ENCODE assay signal across 8 mouse cellular contexts in genomic region chr4:148444250-148444967, GRCm38 (mm10). TPM values are rescaled to one million over a fixed set of nuclear protein-coding genes. Genes with fewer than 3 reads are reported as not detected.
A peak's percentile ranks its signal among the peaks of the same experiment; 100 is the strongest.
DNase-seq lines count a peak whose midpoint lies in the region; ATAC-seq lines count a peak whose summit lies in the region.

TSS of gene Ubiad1 (minus strand) at chr4:148444771.

- H3K9ac ChIP-seq in hindbrain, embryonic 11.5 days (ENCODE audit: low read depth, low read length), result peak within 1 kb of the TSS; percentile 90

- H3K4me3 ChIP-seq in hindbrain, embryonic 11.5 days (ENCODE audit: low read depth, low read length), result peak within 1 kb of the TSS; percentile 74

- WGBS in hindbrain, embryonic 11.5 days, result under 1% methylated on average over 46 of the region's 46 CpGs

- no peaks in the 10 kb centered on the region for H3K9me3 ChIP-seq in hindbrain, embryonic 11.5 days (ENCODE audit: control insufficient read depth, low read length)

- peaks cover 2% of the 10 kb centered on the region; the same call in 1 of the 2 replicates for H3K4me1 ChIP-seq in hindbrain, embryonic 11.5 days (replicated peaks; ENCODE audit: control insufficient read depth, insufficient read depth, low read length)

- peak; percentile 55; the same call in 1 of the 2 replicates for ATAC-seq in hindbrain, embryonic 11.5 days (ENCODE audit: low FRiP score)

- H3K4me2 ChIP-seq in hindbrain, embryonic 11.5 days (replicated peaks; ENCODE audit: low read depth, low read length), result peak within 1 kb of the TSS; percentile 79

- H3K36me3 ChIP-seq in hindbrain, embryonic 11.5 days (ENCODE audit: control insufficient read depth, insufficient read depth, low read length), result no peaks in the 10 kb centered on the region

- peak within 1 kb of the TSS; percentile 62 for H3K27ac ChIP-seq in hindbrain, embryonic 11.5 days (ENCODE audit: low read depth, low read length)

- H3K27me3 ChIP-seq in hindbrain, embryonic 11.5 days (ENCODE audit: control insufficient read depth, insufficient read depth, low read length), result no peaks in the 10 kb centered on the region

- DNase-seq in Muller cell, postnatal 12 days (ENCODE audit: inconsistent ontology term), result peak; percentile 89
- DNase-seq in cerebellum, adult 9-11 months, result peak; percentile 83
- peak; percentile 57 to 71 for DNase-seq in frontal cortex, postnatal 10 days (ENCODE audit: low spot score in 2 of 2)
- DNase-seq in hindbrain, embryonic 11.5 days (ENCODE audit: low spot score), result peak; percentile 90
- DNase-seq in layer of hippocampus, postnatal 25 days (ENCODE audit: extremely low spot score in 1 of 2, low spot score in 1 of 2), result peak; percentile 66 to 74
- DNase-seq in lung, postnatal 25 days (ENCODE audit: low spot score), result peak; percentile 87
- DNase-seq in retina, adult 2 months (ENCODE audit: low read depth, low spot score), result peak; percentile 67
- peak; percentile 66 to 67 for DNase-seq in thymus, postnatal 36 days

RNA-seq across cellular contexts. Expression of gene Ubiad1, which starts in this region (rescaled TPM):
- 14.4 and 14.6 TPM in 2 replicates for polyA plus RNA-seq in hindbrain, embryonic 11.5 days (2014; fragmentation: Nextera tagmentation; extraction: Ambion mirVana)
- 10 to 100 TPM in 1 of 2 experiments, 1 to 10 TPM in 1; 9.1 to 10.0 TPM for total RNA-seq in layer of hippocampus, postnatal 25 days (2021)

Comparison
In these comparisons a context has a peak if more than half of its experiments do, and no peak if none do; other contexts are left out.
1. Peak in every context shown above with its lines: DNase-seq, ATAC-seq, H3K4me3 ChIP-seq and H3K27ac ChIP-seq.